Mouse (Mus musculus): ENCODE measurements around the gene Gpr26.

Gpr26 gene

GRCm38 (mm10) chr7:132025591-132025990, 59.3 kb downstream of the Gpr26 start:
- no peak for DNase-seq (ENCODE audit: low spot score)

GRCm38 (mm10) chr7:132026671-132027070, 60.4 kb downstream of the Gpr26 start:
- DNase-seq (ENCODE audit: low spot score): no peak

- peak; percentile 25 for DNase-seq (ENCODE audit: low spot score)
These were observed 65.8 kb downstream of the Gpr26 start for GRCm38 (mm10) chr7:132031940-132032531.

Measured in layer of hippocampus, adult 11-12 months (tissue).